Mouse (Mus musculus): ENCODE measurements around the gene Cnpy2.

Gene Cnpy2

DNA sequence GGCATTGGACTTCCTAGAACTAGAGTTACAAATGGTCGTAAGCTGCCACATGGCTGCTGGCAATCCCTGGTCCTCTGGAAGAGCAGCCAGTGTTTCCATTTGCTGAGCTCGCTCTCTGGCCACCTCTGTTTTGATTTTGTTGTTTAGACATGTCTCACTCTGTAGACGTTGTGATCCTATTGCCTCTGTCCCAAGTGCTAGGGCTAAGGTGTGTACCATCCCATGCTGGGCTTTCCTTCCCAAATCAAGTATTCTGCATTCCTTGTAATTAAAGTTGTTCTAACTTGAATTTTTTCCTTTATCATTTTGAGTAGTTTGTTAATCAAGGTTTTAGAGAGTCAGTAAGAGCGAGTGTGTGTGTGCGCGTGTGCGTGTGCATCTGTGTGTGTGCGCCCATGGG, 25.3 kb downstream of the Cnpy2 start:
- in situ Hi-C loops (cut with MboI; ENCODE audit: low pct_unique_long_range_greater_than_20kb in 1 of 2, low sequenced_read_pairs in 2 of 2, unreplicated experiment in 1 of 2) = loop anchor here in 1 of 2 experiments (10.0 kb wide), 1 partner anchor 107 kb away; the partner anchor contains the start of gene Smarcc2

DNA sequence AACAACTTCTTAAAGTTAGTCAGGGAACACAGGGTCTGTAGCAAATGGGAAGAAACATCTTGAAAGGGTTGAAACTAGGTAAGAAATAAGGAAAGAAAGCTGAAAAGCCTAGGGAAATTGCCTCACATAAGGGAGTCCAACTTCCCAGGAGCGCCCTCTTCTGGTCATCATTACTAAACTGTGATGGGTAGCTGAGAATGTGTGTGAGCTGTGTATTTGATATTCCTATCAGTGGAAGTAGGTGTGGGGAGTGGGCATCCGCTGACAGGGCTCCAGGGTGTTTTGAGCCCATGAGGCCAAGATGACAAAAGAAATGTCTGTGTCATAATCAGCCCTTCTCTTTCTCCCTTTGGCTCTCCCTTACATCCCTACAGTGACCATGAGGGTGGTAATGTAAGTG, 36.5 kb downstream of the Cnpy2 start:
- in situ Hi-C loops (cut with MboI; ENCODE audit: low pct_unique_long_range_greater_than_20kb in 1 of 2, low sequenced_read_pairs in 2 of 2, unreplicated experiment in 1 of 2) = no loop called here

DNA sequence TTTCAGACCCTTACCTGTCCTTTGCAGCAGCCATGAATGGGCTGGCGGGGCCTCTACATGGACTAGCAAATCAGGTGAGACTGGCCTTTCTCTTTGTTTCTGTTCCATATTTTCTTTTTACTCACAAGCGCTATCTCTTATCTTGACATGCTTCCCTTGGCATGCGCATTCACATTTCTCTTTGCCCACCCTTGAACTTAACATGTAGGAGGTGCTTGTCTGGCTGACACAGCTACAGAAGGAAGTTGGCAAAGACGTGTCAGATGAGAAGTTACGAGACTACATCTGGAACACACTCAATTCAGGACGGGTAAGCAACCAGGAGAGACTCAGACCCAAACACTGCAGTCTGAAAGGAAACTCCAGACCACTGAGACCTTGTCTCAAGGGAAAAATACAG, 37.0 kb downstream of the Cnpy2 start:
- in situ Hi-C loops (cut with MboI; ENCODE audit: low pct_unique_long_range_greater_than_20kb in 1 of 2, low sequenced_read_pairs in 2 of 2, unreplicated experiment in 1 of 2) = no loop called here

DNA sequence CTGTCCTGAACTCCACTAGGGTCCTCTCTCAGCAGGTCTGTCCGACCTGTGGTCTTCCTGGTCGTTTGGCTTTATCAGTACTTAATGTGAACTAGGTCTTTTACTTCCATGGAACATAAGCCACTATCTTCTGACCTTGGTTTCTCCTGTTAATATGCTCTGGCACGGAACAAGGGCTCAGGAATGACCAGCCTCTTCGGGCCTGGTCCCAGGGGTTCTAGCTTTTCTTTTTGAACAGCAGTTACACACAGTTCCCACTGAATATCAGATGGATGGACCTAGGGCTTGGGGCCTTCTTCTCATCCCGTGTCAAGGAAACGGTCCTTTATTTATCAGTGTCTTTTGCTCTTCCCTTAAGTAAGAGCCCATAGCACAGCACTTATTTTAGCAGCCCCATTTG, 39.6 kb downstream of the Cnpy2 start:
- in situ Hi-C loops (cut with MboI; ENCODE audit: low pct_unique_long_range_greater_than_20kb in 1 of 2, low sequenced_read_pairs in 2 of 2, unreplicated experiment in 1 of 2) = no loop called here

DNA sequence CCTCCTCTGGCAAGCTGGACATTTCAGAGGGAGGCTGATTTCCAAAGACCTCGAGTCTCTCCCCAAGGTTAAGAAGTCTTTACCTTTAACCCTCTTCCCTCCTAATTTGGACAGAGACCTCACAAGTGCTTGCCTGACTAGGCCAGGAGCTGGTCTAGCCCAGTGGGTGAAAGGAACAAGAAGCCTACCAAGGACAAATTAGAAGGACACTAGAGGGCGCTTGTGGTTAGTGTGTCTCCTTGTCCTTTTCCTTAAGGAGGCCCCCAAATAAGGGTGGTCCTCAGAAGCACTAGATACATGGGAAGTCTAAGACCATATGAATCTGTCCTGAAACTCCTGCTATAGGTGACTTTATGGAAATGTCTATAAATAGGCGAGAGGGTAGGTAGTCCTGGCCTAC, 40.3 kb downstream of the Cnpy2 start:
- in situ Hi-C loops (cut with MboI; ENCODE audit: low pct_unique_long_range_greater_than_20kb in 1 of 2, low sequenced_read_pairs in 2 of 2, unreplicated experiment in 1 of 2) = no loop called here

DNA sequence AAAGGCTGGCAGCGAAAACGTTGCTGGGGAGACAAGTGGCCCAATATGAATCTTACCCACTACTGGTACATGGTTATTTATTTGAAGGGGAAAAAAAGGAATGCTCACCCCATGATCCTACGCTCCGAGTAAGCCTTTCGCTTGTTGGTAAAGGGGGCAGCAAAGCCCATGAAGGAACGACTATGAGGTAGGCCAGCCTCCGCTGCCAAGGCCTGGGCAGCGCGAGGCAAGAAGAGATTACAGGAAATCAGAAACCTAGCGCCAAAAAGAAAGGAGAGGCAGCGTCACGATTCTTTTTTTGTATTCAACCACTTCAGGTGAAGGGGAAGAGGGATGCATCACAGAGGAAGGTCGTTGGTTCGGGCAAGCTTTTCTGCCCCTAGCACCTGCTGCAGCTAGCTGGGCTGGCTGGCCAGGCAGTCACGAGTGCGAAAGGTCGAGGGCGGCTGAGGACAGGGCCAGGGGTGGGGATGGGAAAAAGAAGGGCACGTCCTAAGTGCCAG, 45.7 kb downstream of the Cnpy2 start:
- in situ Hi-C loops (cut with MboI; ENCODE audit: low pct_unique_long_range_greater_than_20kb in 1 of 2, low sequenced_read_pairs in 2 of 2, unreplicated experiment in 1 of 2) = no loop called here

DNA sequence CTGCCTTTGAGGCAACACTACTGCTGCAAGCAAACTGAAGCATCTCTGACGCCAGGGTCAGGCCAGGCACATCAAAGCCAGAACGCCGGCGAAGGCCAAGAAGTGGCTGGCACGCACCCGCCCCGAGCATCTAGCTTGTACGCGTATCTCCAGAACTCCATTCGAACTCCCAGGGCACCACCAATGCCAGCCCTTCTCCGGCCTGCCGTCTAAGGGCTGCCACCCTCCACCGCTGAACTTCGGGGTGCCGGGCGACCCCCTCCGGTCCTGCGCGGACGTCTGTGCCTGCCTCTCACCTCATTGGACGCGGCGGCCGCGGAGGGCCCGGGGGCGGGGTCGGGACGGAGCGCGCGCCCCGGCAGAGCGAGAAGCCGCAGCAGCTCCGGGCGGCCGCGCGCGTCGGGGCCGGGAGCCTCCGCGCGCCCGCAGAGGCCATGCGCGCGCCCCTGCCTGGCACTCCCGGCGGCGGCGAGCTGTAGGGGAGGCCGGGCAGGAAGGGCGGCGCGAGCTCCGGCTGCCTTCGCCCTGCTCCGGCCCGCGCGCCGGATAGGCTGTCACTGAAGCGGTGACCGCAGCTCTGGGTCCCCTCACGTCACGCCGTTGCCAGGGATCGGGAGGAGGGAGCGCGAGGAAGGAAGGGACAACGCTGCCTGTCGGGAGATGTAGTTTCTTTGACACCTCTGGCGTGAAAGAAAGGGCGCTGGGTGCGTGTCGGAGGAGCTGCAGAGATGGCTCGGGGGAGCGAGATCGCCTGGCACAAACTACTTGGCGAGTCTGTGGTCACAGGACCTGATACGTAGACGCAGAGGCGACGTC, 46.4 kb downstream of the Cnpy2 start, which contains the start of gene Coq10a:
Coq10a (minus strand) TSS at position 596 of the 816 bp plus-strand sequence.
- in situ Hi-C loops (cut with MboI; ENCODE audit: low pct_unique_long_range_greater_than_20kb in 1 of 2, low sequenced_read_pairs in 2 of 2, unreplicated experiment in 1 of 2) = no loop called here

DNA sequence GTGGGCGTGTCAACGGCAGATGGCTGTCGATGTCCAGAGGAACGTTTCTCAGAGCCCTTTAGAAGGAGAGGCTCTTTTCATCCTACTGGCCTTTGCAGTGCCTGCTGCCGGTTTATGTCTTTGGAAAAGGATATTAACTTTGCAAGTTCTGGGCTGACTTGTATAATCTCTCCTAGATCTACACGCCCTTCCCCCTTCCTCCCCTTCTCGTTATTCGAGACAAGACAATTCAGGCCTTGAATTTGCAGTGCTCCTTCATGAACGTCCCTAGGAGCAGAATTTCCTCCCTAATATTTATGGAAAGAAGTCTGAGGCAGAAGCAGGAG, 46.9 kb downstream of the Cnpy2 start:
- in situ Hi-C loops (cut with MboI; ENCODE audit: low pct_unique_long_range_greater_than_20kb in 1 of 2, low sequenced_read_pairs in 2 of 2, unreplicated experiment in 1 of 2) = no loop called here

DNA sequence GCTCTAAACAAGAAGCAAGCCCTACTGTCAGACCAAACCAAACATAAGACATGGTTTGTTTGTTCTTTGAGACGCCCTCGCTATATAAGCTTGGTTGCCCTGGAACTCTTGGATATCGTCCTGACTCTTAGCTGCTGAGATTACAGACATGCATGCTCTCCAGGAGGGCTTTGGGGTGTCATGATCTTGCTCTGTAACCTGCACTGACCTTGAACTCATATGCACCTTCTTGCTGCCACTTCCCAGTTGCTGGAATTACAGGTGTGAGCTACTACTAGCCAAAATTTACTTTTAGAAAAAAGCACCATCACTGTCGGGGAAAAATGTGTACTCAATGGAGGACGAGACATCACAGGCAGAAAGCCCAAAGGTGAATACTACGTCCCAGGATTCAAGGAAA, 47.3 kb downstream of the Cnpy2 start:
- in situ Hi-C loops (cut with MboI; ENCODE audit: low pct_unique_long_range_greater_than_20kb in 1 of 2, low sequenced_read_pairs in 2 of 2, unreplicated experiment in 1 of 2) = no loop called here

DNA sequence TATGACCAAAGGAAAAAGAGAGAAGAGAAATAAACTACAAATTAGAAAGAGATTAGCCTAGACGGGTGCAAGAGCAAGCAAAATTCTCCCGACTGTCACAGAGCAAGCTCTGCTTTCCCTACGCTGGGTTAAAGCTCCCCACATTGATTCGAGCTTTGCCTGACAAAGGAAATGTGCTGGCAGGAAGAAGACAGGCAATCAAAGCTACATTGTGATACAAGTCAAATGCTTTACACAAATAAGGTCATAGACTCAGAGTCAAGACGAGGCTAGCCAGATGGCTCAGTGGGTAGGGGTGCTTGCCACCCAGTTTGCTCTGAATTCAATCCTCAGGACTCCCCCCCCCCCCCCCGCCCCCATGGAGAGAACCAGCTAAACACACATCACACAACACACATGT, 47.8 kb downstream of the Cnpy2 start:
- in situ Hi-C loops (cut with MboI; ENCODE audit: low pct_unique_long_range_greater_than_20kb in 1 of 2, low sequenced_read_pairs in 2 of 2, unreplicated experiment in 1 of 2) = no loop called here

DNA sequence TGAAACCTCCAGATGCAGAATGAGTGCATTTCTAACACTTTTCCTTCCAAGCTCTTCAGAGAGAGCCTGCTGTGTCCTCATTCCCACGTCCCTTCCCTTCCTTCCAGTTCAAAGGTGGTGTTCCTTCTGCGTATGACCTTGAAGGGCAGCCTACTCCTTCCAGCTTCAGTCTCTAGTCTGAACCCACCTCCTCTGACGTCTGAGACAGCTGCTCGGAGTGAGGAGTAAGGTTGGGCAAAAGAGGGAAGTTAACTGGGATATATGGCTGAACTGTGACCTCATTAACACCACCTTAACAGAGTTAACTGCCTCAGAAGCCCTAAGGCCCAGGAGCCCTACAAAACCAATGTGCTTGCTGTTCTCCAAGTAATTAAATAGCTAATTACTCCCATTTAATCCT, 48.3 kb downstream of the Cnpy2 start:
- in situ Hi-C loops (cut with MboI; ENCODE audit: low pct_unique_long_range_greater_than_20kb in 1 of 2, low sequenced_read_pairs in 2 of 2, unreplicated experiment in 1 of 2) = no loop called here

DNA sequence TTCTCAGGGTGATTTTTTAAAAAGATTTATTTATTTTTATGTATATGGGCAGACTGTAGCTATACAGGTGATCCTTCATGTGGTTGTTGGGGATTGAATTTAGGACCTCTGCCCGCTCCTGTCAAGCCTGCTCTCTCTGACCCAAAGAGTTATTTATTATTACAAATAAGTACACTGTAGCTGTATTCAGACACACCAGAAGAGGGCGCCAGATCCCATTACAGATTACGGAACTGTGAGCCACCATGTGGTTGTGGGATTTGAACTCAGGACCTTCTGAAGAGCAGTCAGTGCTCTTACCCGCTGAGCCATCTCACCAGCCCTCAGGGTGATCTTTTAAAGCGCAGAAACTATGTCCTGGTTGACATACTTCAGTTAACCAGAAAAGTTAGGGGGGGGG, 49.9 kb downstream of the Cnpy2 start:
- in situ Hi-C loops (cut with MboI; ENCODE audit: low pct_unique_long_range_greater_than_20kb in 1 of 2, low sequenced_read_pairs in 2 of 2, unreplicated experiment in 1 of 2) = no loop called here

DNA sequence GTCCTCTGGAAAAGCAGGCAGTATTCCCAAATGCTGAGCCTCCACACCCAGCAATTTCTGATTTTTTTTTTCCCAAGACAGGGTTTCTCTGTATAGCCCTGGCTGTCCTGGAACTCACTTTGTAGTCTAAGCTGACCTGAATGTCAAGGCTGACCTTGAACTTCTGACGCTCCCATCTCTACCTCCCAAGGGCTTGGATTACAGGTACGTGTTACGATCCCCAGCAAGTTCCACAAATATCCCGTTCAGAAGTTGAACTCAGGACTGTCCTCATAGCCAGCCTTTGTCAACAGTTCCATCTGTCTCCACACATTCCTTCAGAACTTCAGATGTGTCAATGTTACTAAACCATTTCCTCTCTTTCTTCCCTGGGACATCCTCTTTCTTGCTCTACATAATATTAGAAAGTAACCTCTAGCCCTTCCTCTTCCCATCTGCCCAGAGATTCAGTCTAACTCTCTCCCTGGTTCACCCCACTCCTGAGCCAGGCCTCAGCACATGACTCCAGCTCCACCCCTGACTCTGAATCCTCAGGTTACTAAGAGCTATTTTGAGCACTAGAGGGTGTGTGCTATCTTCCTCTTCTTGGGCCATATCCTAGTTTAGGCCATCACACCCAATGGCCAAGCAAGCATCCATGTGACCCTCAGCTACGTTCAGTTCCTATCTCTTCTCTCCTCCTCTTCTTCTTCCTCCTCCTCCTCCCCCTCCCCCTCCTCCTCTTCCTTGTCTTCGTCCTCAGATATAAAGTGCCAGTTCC, 50.9 kb downstream of the Cnpy2 start:
- in situ Hi-C loops (cut with MboI; ENCODE audit: low pct_unique_long_range_greater_than_20kb in 1 of 2, low sequenced_read_pairs in 2 of 2, unreplicated experiment in 1 of 2) = no loop called here

DNA sequence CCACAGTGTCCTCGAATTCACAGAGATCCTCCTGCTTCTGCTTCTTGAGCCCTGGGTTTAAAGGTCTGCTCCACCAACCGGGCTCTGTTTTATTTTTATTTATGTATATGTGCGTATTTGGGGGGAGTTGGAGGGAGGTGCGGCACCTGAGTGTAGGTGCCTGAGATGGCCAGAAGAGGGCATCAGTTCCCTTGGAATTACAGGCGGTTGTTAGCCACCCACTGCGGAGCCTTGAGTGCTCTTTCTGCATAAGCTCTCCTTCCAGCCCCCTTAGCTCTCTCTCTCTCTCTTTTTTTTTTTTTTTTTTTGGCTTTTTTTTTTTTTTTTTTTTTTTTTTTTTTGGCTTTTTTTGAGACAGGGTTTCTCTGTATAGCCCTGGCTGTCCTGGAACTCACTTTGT, 52.1 kb downstream of the Cnpy2 start:
- in situ Hi-C loops (cut with MboI; ENCODE audit: low pct_unique_long_range_greater_than_20kb in 1 of 2, low sequenced_read_pairs in 2 of 2, unreplicated experiment in 1 of 2) = no loop called here

DNA sequence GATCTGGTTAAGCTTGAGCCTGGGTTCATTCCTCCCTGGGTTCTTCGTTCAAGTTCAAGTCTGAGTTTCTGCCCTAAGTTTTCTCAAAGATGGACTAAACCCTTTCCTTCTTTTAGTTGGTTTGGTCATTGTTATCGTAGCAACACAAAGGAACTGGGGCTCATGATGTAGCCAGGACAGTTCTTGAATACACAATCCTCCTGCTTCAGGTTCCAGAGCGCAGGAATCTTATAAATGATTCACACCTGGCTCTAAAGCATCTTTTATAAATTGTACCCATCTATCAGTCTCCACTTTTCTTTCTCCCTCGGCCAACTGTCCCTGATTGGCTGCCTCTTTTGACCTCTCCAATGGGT, 53.8 kb downstream of the Cnpy2 start:
- in situ Hi-C loops (cut with MboI; ENCODE audit: low pct_unique_long_range_greater_than_20kb in 1 of 2, low sequenced_read_pairs in 2 of 2, unreplicated experiment in 1 of 2) = no loop called here

DNA sequence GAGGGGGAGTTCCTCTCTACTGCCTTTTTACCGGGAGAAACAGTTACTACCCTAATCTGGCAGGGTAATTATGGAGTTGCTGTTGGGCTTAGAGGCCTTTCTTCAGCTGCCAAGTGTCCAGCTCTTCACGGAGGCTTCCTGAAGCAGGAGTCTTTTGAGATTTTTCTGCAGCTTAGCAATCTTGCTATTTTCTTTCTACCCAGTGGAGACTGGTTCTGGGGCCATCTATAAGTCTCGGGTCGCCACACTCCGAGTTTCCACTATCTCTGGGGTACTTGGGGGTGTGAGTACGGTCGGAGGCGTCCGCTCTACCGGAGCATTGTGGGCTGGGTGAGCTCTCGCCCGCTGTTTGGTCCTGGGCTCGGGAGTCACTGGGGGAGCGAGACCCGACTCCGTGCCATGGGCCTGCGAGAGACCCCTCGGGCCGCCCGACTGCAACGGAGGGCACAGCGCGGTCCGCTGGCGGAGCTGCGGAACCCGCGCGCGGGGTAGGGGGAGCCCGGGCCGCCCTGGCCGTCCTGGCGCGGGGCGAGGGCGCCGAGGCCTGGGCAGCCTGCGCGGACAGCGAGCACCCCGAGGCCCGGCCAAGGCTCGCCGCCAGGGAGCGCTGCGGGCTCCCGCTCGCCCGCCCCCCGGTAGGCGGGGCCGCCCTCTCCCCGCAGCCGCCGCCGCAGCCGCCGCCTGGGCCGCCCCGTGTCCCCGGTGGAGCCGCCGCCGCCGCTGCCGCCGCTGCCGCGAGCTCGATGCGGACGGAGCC, 54.4 kb downstream of the Cnpy2 start, which contains the start of gene Ankrd52:
Ankrd52 (plus strand) TSS at position 661 of the 757 bp plus-strand sequence.
- in situ Hi-C loops (cut with MboI; ENCODE audit: low pct_unique_long_range_greater_than_20kb in 1 of 2, low sequenced_read_pairs in 2 of 2, unreplicated experiment in 1 of 2) = no loop called here

Measured in mouse embryonic stem cell (cell line).